Mouse (Mus musculus) lung, adult 2 months (tissue): ENCODE data around the gene Numbl.

Experiments used
- CTCF ChIP-seq: fragments of 200-500 bp; IDR thresholded peaks from 2 replicates; pipeline ENCODE4 v1.5.1; 2011; ENCODE audit warnings: mild to moderate bottlenecking, low read length, control low read depth; ENCODE audit not compliant: insufficient read depth
- POLR2A ChIP-seq: fragments of 200-500 bp; IDR thresholded peaks from 2 replicates; pipeline ENCODE4 v1.6.1; 2011; ENCODE audit warnings: low read depth, mild to moderate bottlenecking, control low read depth, low read length, borderline replicate concordance; ENCODE audit errors: extremely low read depth

DNA sequence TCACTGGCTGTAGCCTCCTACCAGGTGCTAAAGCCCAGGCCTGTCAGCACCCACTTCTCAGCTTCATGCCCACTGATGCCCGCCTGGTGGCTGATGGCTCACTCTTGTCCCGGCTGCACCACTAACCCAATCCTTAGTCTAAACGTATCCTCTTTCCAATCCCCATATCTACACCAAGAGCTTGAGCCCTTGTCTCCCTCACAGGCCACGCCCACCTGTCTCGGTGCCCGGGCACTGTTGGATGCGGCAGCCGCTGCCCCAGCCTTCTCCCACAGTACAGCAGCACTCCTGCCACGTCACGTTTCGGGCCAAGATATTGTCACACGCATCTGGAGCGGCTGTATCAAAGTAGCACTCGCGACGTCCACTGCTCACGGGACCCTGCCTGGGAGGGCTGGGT is 52.1 kb downstream of the Numbl start:
- TF ChIP-seq POLR2A, result no peak
- TF ChIP-seq CTCF, result no peak
